In the genomic region with DNA sequence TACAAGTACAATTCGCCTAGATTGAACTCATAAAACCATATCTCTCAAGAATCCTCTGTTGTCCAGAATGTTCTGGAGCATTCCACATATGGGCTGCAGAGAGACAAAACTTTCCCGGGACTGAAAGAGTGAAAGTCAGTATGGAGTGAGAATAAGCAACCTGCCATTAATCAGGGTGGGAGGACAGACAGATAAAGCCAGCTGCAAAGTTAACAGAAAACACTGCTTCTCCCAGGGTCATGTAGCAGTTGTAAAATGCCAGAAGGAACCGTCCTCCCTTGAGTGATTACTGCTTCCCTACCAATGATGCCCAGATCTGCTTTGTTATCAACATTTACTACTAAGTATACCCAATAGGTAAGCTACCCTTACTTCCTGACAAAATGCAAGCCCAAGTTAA, we compare ENCODE assay signal across 23 mouse cellular contexts.
DNase-seq lines count a peak whose midpoint lies in the region; ATAC-seq and TF ChIP-seq lines count a peak whose summit lies in the region.
"Had no signal": no experiment of that assay in that cellular context is flagged by ENCODE, and none has a peak within 500 bp of the region (broad histone marks: within the 10 kb centered on the region; RNA-seq: fewer than 3 reads in every experiment).

No protein-coding gene starts in this region.

- peak; percentile 60; the same call in 1 of the 2 replicates for ATAC-seq in kidney, embryonic 14.5 days (ENCODE audit: low FRiP score, low TSS enrichment)
- ATAC-seq in kidney, postnatal 0 days (replicated peaks; ENCODE audit: low FRiP score, low read depth), result no peak
- ATAC-seq in hindbrain, embryonic 12.5 days (ENCODE audit: low FRiP score), result no peak
- ATAC-seq: forebrain, embryonic 14.5 days; forebrain, embryonic 16.5 days had no signal

- no peak overlapping the region for H3K4me2 ChIP-seq in kidney, embryonic 14.5 days (replicated peaks; ENCODE audit: low read depth, low read length)
- no peak overlapping the region for H3K4me2 ChIP-seq in kidney, postnatal 0 days (ENCODE audit: low read length)
- no peak overlapping the region for H3K4me2 ChIP-seq in hindbrain, embryonic 12.5 days (replicated peaks)
- H3K4me2 ChIP-seq: embryonic facial prominence, embryonic 13.5 days; embryonic facial prominence, embryonic 15.5 days; forebrain, embryonic 12.5 days had no signal

- DNase-seq in kidney, adult 18-20 months, result no peak
- peak; percentile 32 for DNase-seq in kidney, postnatal 0 days (ENCODE audit: low spot score)
- no peak for DNase-seq in kidney, postnatal 25 days
- DNase-seq in embryo, embryonic 9.5 days (ENCODE audit: extremely low spot score), result peak; percentile 1
- no peak for DNase-seq in lung, postnatal 25 days (ENCODE audit: low spot score)
- DNase-seq: adrenal gland, adult 2 months; adrenal gland, postnatal 10 days; adrenal gland, postnatal 25 days; cerebellum, adult 11 months; cerebellum, adult 18-20 months; cerebellum, adult 8-10 months; cerebellum, adult 9-11 months; cerebellum, postnatal 14 days; cerebellum, postnatal 36 days had no signal

- no peak overlapping the region for H3K27ac ChIP-seq in kidney, embryonic 14.5 days (ENCODE audit: low read depth, low read length)
- H3K27ac ChIP-seq in kidney, postnatal 0 days, result no peak overlapping the region
- no peak overlapping the region for H3K27ac ChIP-seq in hindbrain, embryonic 12.5 days
- H3K27ac ChIP-seq: embryonic facial prominence, embryonic 13.5 days; embryonic facial prominence, embryonic 15.5 days; forebrain, embryonic 10.5 days; forebrain, embryonic 12.5 days had no signal

- 37% methylated on average over 3 of the region's 3 CpGs for WGBS in kidney, embryonic 14.5 days
- 32% methylated on average over 3 of the region's 3 CpGs for WGBS in kidney, postnatal 0 days
- 56% methylated on average over 3 of the region's 3 CpGs for WGBS in hindbrain, embryonic 12.5 days

- H3K9me3 ChIP-seq in kidney, embryonic 14.5 days (ENCODE audit: control insufficient read depth, low read length), result no peaks in the 10 kb centered on the region
- no peaks in the 10 kb centered on the region for H3K9me3 ChIP-seq in kidney, postnatal 0 days (replicated peaks; ENCODE audit: low read length)
- H3K9me3 ChIP-seq in hindbrain, embryonic 12.5 days (replicated peaks), result no peaks in the 10 kb centered on the region
- H3K9me3 ChIP-seq: embryonic facial prominence, embryonic 13.5 days; embryonic facial prominence, embryonic 15.5 days; forebrain, embryonic 10.5 days; forebrain, embryonic 12.5 days had no signal

- H3K9ac ChIP-seq in kidney, embryonic 14.5 days (ENCODE audit: low read depth, low read length), result no peak overlapping the region
- H3K9ac ChIP-seq in kidney, postnatal 0 days (ENCODE audit: low read depth, low read length), result no peak overlapping the region
- no peak overlapping the region for H3K9ac ChIP-seq in hindbrain, embryonic 12.5 days
- H3K9ac ChIP-seq: embryonic facial prominence, embryonic 13.5 days; embryonic facial prominence, embryonic 15.5 days; forebrain, embryonic 12.5 days had no signal

- H3K4me1 ChIP-seq in kidney, embryonic 14.5 days (ENCODE audit: control insufficient read depth, insufficient read depth, low read length), result no peaks in the 10 kb centered on the region
- H3K4me1 ChIP-seq in kidney, postnatal 0 days (replicated peaks; ENCODE audit: insufficient read depth, low read length), result no peaks in the 10 kb centered on the region
- no peaks in the 10 kb centered on the region for H3K4me1 ChIP-seq in hindbrain, embryonic 12.5 days
- H3K4me1 ChIP-seq: embryonic facial prominence, embryonic 13.5 days; embryonic facial prominence, embryonic 15.5 days; forebrain, embryonic 10.5 days; forebrain, embryonic 12.5 days had no signal

- no peaks in the 10 kb centered on the region for H3K36me3 ChIP-seq in kidney, embryonic 14.5 days (ENCODE audit: control insufficient read depth, insufficient read depth, low read length)
- H3K36me3 ChIP-seq in kidney, postnatal 0 days (ENCODE audit: insufficient read depth, low read length), result no peaks in the 10 kb centered on the region
- H3K36me3 ChIP-seq in hindbrain, embryonic 12.5 days, result no peaks in the 10 kb centered on the region
- H3K36me3 ChIP-seq: embryonic facial prominence, embryonic 13.5 days; embryonic facial prominence, embryonic 15.5 days; forebrain, embryonic 10.5 days; forebrain, embryonic 12.5 days had no signal

- H3K4me3 ChIP-seq in kidney, embryonic 14.5 days (ENCODE audit: low read length), result no peak overlapping the region
- no peak overlapping the region for H3K4me3 ChIP-seq in kidney, postnatal 0 days (replicated peaks; ENCODE audit: low read depth, low read length)
- H3K4me3 ChIP-seq in hindbrain, embryonic 12.5 days, result no peak overlapping the region
- H3K4me3 ChIP-seq: embryonic facial prominence, embryonic 13.5 days; embryonic facial prominence, embryonic 15.5 days; erythroblast, embryonic 14.5 days; forebrain, embryonic 10.5 days; forebrain, embryonic 12.5 days had no signal

- no peak for TF ChIP-seq CTCF in kidney, postnatal 0 days (IDR thresholded peaks at IDR 0.05; ENCODE audit: low read depth)

- H3K27me3 ChIP-seq in kidney, embryonic 14.5 days (ENCODE audit: control insufficient read depth, insufficient read depth, low read length), result no peaks in the 10 kb centered on the region
- H3K27me3 ChIP-seq in kidney, postnatal 0 days (ENCODE audit: insufficient read depth, low read length), result no peaks in the 10 kb centered on the region
- no peaks in the 10 kb centered on the region for H3K27me3 ChIP-seq in hindbrain, embryonic 12.5 days
- H3K27me3 ChIP-seq: embryonic facial prominence, embryonic 15.5 days; forebrain, embryonic 12.5 days had no signal

Comparison
In these comparisons a context has a peak if more than half of its experiments do, and no peak if none do; other contexts are left out.
1. DNase-seq: peak in kidney, postnatal 0 days (single experiment) and embryo, embryonic 9.5 days (single experiment); none in kidney, adult 18-20 months (single experiment), kidney, postnatal 25 days (0 of 2) and lung, postnatal 25 days (single experiment).